Mouse (Mus musculus): ENCODE measurements around the gene Rph3a. TPM values are rescaled to one million over a fixed set of nuclear protein-coding genes. Genes with fewer than 3 reads are reported as not detected.
"Not testable (repeated sequence)": the region's sequence is repeated elsewhere in the genome, so short reads cannot be mapped to it uniquely, and the experiment has no call there.

Gene Rph3a
- total RNA-seq, 2 experiments from 2014 or later = 0.07 TPM; not detected in 1

DNA sequence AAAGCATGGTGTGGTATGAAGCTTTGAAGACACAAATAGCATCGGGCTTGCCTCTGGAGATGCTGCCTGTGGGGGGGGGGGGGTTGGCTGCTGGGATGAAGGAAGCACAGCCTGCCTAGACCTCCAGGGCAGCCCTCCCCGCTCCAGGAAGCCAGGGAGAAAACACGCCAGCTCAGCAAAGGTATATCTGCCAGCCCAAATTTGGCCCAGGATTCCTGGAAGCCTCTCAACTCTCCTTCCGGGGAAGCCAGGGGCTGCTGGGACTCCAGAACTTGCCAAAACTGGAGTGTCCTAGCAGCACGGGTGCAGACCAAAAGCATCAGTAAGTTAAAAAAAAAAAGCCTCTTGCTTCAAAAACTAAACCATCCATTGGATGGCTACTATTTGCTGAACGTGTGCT is 37.6 kb downstream of the Rph3a start:
- no peak for DNase-seq

DNA sequence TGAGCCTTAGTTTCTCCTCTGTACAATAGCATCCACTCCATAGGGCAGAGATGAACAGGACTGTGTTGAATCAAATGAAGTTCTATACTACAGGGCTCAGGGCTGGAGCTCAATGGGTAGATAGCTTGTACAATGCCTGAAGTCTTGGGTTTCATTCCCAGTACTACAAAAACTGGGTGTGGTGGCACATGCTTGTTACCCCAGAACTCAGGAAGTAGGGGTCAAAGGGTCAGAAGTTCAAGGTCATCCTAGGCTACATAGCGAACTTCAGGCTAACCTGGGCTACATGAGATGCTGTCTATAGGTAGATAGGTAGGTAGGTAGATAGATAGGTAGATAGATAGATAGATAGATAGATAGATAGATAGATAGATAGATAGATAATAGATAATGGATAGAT is 38.6 kb downstream of the Rph3a start:
- no peak for DNase-seq

DNA sequence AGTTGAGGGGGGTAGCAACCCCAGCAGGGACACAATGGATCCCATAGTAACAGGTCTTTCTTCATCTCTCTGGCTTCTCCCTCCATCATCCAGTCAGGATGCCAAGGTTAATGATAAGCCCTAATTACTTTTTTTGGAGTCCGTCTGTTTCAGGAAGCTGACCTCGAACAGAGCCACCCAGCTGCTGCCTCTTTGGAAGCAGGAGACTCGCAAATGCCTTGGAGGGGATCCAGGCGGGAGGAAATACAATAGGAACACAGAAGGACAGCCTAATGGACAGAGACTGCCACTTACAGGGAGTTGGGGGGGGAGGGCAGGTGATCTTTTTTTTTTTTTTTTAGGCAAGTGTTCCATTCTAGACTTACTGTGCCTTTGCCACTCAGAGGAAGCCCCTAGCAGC is 40.2 kb downstream of the Rph3a start:
- DNase-seq = peak; percentile 52

DNA sequence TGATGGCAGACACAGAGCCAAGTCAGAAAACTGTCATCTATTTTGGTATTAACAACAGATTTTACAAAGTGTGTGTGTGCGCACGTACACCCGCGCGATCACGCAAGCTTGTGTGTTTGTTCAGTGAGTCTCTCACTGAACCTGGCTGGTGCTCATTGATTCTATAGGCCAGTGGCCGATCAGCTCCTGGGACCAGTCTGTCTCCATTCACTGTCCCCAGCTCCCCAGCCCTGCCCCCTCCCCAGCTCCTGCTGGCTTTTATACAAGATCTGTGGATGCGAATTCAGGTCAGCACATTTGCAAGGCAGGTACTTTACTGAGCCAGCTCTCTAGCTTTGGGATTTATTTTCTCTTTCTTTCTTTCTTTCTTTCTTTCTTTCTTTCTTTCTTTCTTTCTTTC is 41.1 kb downstream of the Rph3a start:
- DNase-seq = no peak

DNA sequence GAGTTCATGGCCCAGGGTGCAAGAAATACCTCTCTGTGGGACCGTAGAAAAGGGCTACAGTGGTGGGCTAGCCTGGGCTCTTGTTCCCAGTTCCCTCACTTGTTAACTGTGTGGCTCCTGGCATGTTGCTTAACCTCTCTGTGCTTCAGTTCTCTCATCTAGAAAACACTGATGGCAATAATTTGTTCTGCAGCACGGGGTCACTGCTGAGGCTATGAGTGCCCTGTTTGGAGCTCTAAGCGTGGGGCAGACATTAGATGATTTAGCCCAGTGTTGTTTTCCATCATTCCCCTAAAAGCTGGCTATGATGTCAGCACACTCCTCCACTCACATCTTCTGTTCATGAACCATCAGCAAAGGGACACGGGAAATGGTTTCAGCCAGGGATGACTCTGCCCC is 41.8 kb downstream of the Rph3a start:
- DNase-seq = no peak

DNA sequence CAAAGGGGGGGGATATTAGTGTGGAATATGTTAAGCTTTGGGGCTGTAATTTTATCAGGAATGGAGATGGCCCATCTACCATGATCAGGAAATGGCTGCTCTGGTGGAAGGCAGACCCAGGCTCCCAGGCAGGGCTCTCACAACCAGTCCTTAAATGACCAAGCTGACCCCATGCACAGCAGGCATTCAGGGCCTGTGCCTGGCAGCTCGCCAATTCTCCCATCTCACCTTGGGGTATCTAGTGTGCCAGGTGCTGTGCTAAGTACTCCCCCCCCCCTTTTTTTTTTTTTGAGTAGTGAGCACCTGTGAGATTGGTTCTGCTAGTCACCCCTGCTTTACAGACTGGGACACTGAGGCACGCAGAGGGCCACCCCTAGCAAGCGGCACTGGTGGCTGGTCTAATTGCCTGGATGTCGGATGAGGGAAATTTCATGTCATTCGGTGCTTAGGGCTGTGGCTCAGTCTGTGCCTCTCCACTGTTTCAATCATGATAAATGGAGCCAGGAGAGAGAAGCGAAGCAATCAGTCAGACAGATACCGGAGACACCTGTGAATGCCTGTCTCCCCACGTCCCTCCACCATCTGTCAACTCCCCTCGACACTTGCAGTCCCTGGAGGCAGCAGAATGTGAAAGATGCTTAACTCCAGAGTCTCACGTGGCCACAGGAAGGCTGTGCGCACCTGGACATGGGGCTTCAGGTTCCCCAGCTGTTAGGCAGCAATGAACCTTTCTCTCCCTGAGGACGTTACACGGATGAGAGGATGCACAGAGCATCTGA is 42.3 kb downstream of the Rph3a start:
- no peak for DNase-seq

DNA sequence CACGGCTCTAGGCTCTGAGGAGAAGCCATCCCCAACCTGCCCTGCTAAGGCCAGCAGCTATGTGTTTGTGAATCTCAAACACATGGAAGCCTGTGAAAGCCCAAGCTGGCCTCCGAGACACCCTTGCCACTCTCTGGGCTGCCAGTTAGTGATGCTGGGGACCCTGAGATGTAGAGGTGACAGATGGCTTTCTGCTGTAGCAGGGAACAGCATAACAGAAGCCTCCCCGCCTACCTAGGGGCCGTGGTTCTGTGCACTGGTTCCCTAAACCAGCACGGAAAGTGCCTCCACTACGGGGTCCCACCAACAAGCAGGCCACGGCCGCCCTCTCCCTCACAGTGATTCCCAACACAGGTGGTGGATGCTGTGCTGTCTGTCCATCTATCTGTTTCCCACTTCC is 43.0 kb downstream of the Rph3a start:
- no peak for DNase-seq

DNA sequence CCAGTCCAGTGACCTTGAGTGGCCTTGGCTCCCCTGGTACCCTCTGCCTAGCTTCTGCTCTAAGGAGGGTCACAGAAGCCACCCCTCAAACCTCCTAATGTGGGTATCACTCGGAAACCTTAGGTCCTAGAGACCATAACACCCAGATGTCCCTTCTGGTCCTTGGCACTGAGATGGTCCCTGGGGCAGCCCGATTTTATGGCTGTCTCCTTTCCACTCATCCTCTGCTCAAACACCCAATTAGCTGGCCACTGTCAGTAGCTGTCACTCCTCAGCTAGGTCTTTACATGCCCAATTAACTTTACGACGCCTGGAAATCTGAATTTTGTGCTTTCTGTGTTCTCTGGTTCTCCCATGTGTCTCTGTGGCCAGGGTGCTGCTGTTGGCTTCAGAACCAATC is 43.7 kb downstream of the Rph3a start:
- DNase-seq = no peak

DNA sequence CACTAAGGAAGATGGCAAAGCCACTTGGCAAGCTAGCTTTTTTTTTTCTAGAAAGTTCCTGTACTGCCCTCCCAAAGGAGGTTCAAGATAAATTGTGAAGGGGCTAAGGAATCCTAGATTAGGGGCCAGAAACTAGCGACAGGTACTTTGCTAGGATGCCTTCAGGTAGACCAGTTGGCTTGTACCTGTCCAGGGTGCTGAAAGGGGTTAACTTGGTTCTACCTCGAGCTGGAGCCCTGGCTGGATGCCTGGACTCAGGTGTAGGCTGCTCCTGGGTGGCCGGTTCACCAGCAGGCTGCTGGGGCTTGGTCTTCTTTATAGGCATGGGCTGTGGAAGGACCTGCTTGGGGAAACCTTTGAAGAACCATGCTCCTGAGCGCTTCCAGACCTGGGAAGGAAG is 48.9 kb downstream of the Rph3a start:
- peak; percentile 16 for DNase-seq

DNA sequence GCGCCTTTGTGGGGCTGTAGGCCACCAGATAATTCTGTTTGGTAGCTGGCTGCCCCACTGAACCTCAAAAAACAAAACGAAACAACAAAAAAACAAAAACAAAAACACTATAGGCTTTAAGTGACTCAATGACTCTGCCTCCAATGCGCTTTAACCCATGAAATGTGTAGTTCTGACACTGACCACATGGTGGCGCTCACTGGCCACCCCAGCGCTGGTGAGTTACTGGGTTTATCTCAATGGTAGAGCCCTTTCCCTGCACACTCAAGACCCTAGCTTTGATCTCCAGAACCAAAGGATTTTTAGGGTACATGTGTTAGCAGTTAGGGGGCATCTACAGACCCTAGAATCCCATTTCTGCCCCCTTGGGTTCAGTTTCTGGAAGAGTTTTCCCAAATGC is 55.9 kb downstream of the Rph3a start:
- peak; percentile 23 for DNase-seq

DNA sequence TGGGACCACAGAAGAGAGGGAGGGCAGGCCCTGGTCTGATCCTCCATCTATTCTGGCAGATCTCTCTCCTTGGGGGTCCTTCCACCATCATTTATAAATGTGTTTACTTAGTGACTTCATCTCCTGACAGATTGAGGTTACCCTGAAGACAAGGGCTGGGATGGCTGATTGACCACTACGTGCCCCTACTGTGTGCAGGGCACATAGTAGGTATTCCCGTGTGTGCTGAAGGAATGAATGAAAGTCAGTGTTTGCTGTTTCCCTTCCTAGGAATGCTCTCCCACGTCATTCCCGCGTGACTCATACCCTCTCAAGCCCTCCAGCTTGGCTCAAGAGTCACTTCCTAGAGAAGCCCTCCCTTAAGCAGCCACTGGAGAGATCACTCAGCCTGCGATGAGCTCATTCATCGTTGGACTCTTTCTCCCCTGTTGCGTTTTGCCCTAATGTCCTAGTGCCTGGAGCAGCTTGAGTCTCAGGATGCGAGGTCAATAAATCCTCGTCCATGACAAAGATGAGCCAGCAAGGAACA is 57.6 kb downstream of the Rph3a start:
- no peak for DNase-seq

DNA sequence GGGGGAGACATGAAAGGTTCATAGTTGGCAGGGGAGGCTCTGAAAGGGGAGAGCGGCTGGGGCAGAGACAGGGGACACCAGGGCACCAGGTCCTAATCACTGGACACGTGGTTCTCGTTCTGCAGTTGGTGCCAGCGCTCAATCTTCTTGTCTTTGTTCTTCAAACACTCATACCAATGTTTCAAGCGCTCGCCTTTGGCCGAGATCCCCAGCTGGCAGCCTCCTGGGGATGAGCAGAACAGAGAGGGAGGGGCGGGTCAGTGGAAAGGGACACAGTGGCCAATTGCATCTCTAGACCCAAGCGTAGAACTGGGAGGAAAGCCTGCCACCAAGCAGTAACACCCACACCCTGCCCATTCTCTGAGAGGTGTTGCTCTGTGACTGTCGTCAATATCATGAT is 67.8 kb downstream of the Rph3a start:
- DNase-seq = no peak

DNA sequence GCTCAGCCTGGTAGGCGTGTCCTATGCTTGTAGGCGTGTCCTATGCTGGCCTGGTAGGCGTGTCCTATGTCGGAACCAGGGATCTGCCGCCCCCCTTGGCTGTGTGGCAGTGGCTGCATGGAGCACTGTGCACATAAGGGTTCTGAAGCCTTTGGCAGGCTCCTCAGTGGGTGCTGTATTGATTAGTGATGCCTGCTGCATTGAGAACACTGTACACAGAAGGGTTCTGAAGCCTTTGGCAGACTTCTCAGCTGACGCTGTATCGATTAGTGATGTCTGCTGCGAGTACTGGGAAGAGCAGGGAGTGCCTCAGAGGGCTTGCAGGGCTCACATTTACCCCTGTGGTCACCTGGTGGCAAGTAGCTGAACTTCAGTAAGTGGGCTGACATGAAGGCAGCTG is 71.3 kb downstream of the Rph3a start:
- no peak for DNase-seq

DNA sequence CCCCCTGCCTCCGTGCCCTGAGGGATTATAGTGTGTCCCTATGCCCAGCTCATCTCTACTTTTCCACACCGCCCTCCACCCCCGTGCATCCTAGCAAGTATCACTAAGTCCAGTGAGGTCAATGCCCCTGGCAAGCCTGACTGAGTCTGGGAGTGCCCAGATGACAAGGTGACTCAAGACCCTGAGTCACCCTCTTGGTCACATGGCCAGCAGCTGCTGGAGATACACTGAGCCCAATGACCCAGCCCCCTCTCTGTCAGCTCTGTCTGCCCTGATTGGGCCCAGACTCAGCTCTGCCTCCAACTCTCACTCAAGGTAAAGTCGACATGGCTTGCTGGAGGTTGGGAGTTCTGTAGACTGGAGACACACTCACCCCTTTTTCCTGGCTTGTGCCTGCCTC is 72.1 kb downstream of the Rph3a start:
- no peak for DNase-seq

DNA sequence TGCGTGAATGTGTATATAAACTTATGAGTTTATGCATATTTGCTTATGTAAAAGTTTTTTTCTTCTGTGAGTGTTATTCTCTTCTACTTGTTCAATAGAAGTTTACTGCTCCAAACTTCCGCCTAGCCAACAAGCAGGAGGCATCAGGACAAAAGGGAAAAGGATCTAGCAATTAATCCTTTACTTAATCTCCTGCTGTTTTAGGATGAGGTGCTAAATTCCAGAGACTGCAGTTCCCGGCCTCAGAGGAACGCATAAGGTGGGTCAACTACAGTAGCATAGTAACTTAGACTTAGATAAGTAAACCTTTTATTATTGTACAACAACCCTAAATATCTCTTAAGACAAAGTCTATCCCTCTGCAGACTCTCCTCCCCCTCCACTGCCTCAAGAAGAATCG is 75.9 kb downstream of the Rph3a start:
- DNase-seq = no peak

DNA sequence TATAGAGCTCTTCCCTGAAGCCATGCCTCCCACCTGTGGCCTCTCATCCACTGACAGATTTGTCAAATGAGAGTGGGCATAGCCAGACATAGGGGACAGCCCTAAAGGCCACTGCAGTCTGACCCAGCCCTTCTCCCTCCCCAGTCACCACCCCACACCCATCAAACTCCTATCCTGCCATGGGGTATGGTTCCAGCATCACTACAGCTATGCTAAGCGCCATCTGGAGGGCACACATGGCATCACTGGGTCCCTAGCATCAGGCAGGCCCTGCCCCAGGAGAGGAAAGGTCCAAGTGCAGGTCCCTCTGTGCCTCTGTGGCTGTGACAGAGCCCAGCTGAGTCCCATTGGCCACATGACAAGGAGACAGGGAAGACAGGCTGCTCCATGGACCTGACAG is 82.9 kb downstream of the Rph3a start:
- DNase-seq = no peak

DNA sequence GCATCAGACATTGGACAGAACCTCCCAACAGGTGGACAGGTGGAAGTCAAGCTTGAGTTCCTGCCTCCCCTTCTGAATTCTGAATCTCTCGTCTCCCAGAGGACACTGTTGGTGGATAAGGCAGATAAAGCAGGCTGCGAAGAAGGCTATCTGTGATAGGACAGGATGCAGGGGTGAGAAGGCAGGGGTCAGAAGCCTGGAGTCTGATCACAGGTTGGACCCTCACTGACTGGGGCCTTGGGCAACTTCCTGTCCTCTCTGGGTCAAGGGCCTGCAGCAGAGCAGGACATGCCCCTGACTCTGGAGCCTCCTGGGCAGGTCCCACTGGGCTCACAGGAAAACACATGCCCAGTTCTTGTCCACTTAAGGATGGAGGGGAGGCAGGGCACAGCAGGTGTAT is 83.6 kb downstream of the Rph3a start:
- not testable (repeated sequence) for DNase-seq

DNA sequence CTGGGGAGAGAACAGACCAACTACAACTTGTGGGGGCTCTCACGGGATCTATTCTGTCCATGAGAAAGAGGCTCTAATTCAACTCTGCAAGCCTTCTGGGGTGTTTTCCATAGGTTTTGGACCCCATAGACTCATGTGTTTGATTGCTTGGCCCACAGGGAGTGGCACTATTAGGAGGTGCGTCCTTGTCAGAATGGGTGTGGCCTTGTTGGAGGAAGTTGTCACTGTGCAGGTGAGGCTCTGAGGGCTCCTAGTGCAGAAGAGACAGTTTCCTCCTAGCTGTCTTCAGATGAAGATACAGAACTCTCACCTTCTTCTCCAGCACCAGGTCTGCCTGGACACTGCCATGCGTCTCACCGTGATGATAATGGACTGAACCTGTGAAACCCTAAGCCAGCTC is 85.4 kb downstream of the Rph3a start:
- not testable (repeated sequence) for DNase-seq

DNA sequence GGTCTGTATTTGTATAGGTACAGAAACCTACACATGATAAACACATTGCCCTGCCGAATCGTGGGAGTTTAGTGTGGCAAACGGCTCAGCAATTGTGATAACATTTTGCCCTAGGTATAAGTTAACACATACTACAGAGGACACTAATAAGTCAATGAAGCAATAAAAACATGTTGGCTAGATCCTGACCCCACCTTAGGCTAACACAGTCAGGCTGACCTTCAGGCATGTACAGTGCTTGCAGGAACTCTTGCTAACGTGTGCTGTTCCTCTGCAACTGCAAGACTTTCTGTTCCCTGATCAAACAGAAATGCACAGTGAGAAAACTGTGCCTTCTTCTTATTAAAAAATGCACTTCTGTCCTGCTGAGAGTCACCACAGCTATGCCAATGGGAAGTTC is 85.9 kb downstream of the Rph3a start:
- no peak for DNase-seq

DNA sequence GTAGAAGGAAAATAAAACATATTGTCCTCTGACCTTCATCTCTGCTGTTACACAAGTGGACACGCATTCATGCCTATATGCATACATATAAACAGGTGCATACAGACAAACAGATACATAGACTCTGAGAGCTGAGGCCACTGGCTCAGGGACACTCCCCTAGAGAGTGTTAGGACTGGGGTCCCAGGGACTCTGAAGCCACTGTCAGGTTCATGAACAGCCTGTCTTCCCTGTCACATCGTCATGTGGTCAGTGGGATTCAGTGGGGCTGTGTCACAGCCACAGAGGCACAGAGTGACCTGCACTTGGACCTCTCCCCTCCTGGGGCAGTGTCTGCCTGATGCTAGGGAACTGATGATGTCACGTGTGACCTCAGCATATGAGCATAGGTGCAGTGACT is 89.6 kb downstream of the Rph3a start:
- no peak for DNase-seq

DNA sequence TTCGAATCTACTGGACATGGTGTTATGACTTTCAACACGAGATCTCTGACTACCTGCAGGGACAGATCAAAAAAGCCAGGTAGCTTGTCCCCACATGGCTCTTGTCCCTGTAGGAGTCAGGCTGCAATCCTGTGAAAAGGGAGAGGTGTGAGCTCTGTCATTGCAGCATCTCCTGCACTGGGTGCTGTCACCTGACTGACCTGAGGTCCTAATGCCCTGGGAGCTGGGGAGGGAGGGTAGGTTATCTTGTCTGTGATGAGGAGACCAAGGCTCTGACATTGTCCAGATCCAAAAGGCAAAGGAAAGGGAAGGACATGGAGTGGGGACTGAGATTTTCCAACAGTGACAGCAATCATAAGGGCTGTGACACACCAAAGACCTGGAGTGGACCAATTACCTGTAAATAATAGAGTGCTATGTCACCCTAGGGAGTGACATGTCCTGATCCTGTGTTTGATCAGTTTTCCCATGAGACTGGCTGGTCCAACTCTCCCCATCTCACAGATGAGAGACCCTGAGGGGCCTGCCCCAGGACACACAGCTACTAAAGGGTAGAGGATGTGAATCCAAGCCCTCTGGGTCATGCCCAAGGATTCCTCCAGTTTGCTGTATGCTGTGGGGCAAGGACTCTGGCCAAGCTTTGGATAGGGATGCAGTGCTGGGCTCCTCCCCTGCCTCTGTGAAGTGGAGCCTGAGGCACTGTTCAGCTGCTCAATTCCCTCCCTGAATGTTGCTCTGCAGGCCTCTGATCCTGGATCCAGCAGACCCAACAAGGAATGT is 90.5 kb downstream of the Rph3a start:
- not testable (repeated sequence) for DNase-seq

DNA sequence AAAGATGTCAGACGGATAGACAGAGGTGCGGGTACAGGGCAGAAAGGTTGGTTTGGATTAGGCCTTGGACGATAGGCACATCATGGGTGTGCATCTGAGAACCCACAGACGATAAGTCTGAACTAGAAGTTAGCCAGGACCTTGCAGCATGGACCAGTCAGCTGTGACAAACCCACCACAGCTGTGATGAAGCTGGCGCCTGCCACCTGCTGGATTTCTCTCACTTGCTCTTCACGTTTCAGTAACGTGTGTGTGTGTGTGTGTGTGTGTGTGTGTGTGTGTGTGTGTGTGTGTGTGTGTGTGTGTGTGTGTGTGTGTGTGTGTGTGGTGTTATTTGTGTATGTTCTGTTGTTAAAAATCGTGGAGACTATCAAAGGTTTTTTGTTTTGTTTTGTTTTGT is 95.7 kb downstream of the Rph3a start, which contains the start of gene Oas1d:
Oas1d (plus strand) TSS at position 333 of the 400 bp plus-strand sequence.
- DNase-seq = not testable (repeated sequence)

DNA sequence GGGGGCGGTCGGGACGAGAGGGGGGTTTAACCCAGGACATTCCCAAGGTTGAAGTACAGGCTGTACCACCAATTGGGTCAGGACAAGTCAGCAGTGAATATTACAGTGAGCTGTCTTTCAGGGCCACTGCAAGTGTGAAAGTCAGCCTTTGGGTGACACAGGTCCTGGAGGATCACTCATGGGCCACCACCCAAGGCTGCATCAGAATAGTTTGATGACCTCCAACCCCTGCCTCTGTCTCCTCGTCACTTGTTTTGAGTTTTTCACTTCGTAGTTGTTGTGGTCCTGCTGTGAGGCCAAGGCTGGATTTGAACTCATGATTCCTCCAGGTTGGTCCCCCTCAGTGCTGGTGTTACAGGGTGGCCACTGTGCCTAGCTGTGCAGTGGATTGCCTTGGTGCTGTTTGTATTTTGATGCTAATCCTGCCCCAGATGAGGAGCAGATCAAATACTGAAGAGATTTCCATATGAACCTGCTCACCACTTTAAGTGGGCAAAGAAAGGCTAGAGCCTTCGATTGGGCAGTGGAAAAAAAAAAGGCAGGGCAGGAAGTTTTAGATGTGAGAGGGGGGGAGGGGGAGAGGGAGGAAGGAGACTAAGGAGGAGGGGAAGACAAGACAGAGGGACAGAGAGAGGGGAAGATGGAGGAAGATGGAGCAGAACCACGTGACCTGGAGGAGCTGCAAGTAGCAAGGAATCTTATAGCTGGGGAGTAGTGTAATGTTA is 101.5 kb downstream of the Rph3a start:
- no peak for DNase-seq

Measured in heart, postnatal 4 days (tissue).